Mouse (Mus musculus) gastrocnemius, postnatal 36 days (tissue): ENCODE measurements around the gene Actn4. TPM values are rescaled to one million over a fixed set of nuclear protein-coding genes. Genes with fewer than 3 reads are reported as not detected.
"Not testable (repeated sequence)": the region's sequence is repeated elsewhere in the genome, so short reads cannot be mapped to it uniquely, and the experiment has no call there.

ENCODE experiments used
- DNase-seq, 2 experiments: peaks; one replicate each; pipeline ENCODE4 v3.0.0; 2022
- intact Hi-C: fragments of 180-260 bp; cut with DNase I; formaldehyde crosslinking; loops from one replicate; pipeline ENCODE4 v1.15.1; 2025
- total RNA-seq, 2 experiments: library from RNA; stranded (reverse); gene quantifications; 2 replicates each; pipeline ENCODE4 v1.2.3; 2021

Gene Actn4
- total RNA-seq, 2 experiments from 2014 or later = 31.6 to 35.1 TPM

DNA sequence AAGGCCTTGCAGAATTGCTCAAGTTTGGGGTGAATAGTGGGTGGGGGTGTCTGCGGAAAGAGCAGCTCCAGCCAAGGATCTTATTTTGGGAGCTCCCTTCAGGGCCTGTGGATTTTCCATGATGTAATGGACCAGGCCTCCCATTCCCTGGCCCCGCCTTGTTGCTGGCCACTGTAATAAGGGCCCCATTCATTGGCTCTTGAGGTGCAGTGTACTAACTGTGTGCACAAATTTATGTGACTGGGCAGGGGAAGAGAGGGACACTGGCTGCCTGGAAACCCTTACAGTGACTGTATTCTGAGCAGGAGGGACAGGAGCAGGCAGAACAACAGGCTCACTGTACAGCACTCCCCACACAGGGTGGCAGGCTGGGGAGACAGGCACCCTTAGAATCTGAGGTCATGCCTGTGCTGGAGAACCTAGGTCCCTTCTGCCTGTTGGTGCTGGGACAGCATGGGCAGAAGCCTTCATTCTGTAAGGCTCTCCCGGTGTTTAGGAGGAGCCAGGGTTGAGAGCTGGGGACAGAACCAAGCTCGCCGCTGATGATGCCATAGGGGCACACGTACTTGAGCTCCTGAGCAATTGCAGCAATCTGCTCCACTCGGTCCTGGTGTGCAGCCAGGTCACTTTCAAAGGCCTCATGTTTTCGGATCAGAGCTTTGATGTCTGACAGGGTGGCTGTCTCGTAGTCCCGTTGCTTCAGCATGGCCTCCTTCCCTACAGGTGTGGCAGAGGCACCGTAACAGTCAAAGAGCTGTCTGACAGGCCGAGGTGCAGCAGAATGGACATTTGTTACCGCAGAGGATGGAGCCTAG lies 60.6 kb downstream of the Actn4 start:
- DNase-seq = no peak
- intact Hi-C loops = no loop called here

DNA sequence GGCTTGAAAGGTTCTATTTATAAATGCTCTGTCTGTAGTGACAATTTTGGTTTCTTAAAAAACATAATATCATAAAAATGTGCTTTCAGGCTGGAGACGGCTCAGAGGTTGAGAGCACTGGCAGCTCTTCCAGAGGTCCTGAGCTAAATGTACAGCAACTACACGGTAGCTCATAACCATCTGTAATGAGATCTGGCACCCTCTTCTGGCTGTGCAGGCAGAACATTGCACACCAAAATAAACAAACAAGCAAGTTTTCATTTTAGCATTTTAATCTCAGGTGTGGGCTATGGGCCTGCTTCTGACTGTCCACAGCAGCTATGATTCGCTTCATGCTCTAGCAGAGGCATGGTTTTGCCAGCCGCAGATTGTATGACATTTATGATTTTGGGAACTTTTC lies 62.2 kb downstream of the Actn4 start:
- intact Hi-C loops = no loop called here
- no peak for DNase-seq

DNA sequence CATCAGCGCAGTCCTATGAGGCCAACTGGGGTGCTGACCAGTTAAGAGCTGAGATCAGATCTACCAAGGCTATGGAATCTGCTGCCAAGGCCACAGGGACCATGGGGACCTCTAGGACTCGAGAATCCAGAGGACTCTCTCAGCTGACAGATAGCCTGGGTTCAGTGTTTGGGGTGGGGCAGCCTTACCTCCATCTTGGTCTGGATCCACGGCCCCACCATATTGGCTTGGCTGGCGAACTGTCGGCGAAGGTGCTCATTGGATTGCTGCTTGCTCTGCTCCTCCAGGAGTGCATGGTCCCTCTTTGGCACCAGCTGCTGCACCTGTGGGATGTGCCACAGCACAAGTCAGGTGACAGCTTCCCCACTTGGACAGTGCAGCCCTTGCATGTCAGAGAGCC lies 64.5 kb downstream of the Actn4 start:
- DNase-seq = no peak
- intact Hi-C loops = no loop called here

DNA sequence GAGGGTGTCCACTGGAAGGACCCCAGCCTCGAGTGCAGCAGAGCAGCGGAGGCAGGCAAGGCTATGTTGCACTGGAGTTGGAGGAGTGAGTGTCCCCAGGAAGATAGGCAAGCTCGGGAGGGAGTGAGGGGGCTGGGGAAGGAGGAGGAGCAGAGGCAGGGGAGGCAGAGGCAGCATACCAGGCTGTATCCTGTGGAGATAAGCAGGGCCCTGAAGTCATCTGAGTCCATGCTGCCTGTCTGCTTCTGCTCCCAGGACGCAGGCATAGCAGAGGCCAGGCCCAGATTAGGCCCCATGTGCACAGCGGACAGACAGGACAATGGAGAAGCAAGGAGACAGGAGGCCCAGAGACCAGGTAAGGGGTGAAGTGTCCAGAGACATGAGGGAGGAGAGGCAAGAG lies 67.2 kb downstream of the Actn4 start:
- DNase-seq = no peak
- intact Hi-C loops = no loop called here

DNA sequence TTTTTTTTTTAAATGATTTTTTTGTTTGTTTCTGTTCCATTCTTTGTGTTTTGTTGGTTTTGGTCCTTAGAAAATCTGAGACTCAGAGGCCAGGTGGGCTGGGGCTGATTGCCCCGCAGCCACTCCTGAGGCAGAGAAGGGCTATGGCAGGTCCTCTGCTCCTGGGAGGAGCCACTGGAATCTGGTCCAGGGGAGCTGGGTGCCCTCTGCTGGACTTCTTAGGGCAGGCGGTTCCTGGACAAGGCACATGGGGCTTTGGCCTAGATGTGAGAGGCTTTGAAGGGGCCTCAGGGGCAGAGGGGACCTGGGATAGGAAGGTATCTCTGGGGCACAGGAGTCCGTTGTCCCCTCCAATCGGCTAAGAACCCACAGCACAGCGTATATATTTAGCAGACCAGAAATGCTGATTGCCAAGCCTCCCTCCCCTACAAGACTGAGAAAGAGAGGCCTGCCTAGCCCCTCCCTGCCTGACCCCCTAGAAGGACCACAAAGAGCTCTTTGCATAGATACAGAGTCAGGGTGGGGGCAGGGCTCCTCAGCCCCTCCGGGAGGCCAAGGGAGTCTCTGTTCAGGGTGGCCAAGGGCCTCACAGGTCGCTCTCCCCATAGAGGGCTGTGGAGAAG lies 68.4 kb downstream of the Actn4 start:
- DNase-seq = no peak
- intact Hi-C loops = no loop called here

DNA sequence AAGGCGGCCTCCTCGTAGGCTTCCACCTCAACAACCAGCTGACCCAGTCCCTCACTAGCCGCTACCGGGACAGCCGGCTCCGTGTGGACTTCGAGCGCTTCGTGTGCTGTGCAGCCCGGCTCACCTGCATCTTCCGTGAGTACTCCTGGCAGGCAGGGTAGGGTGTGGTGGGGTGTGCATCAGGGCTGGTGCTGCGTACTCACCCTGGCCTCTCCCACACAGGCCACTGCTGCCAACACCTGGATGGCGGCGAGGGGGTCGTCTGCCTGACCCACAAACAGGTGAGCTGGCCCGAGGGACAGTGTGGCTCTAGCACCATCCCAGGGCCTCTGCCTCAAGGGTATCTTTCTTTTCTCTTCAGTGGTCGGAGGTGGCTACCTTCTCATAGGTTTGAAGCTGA lies 69.5 kb downstream of the Actn4 start:
- no peak for DNase-seq
- intact Hi-C loops = no loop called here

DNA sequence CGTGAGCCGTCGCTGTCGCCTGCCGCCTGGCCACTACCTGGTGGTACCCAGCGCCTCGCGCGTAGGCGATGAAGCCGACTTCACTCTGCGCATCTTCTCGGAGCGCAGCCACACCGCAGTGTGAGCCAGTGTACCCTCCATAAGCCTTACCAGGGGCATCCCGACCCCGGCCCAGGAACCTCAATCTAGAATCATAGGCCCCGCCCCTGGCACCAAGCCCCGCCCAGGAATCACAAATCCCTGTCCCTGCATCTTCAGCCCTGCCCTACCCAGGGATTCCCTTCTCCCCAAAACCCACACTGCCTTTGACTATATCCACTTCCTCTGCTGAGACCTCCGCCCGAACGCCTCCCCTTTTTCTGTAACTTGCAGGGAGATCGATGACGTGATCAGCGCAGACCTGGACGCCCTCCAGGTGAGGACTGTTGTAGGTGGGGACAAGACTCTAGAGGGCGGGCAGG lies 73.4 kb downstream of the Actn4 start:
- no peak for DNase-seq
- intact Hi-C loops = no loop called here

DNA sequence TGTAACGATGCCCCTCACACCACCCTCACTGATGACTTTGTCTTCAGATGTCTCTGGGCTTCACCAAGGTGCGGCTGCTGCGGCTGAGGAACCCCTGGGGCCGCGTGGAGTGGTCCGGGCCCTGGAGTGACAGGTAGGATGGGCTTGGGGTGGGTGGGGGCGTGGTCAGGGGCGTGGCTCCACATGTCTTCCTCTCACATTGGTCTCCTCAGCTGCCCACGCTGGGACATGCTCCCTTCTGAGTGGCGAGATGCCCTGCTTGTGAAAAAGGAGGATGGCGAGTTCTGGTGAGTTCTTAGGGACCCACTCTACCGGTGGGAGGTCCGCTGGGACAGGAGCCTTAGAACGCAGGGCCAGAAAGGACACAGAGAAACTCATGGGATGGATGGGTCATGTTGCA lies 75.7 kb downstream of the Actn4 start:
- DNase-seq = no peak
- intact Hi-C loops = no loop called here

DNA sequence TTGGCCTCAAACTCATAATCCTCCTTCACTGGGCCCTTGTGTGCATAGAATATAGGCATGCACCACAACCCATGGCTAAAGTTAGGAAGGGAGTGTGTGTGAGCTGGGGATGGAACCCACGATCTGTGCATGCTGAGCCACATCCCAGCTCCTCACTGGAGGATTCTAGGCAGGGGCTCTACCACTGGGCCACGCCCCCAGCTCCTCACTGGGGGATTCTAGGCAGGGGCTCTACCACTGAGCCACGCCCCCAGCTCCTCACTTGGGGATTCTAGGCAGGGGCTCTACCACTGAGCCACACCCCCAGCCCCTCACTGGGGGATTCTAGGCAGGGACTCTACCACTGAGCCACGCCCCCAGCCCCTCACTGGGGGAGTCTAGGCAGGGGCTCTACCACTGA lies 78.4 kb downstream of the Actn4 start:
- intact Hi-C loops, DNase-seq: not testable (repeated sequence)

DNA sequence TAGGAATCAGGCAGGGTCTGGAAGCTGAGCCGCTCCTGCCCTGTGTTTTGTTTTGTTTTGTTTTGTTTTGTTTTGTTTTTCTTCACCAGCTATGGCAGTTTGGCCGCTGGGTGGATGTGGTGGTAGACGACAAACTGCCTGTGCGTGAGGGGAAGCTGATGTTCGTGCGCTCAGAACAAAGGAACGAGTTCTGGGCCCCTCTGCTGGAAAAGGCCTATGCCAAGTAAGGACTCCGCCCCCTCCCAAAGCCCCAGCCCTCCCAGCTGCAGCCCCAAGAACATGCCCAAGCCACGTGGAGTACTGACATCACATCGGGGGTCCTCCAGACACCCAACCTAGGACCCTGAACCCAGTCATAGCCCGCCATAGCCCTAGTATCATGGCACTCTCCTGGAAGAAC lies 79.1 kb downstream of the Actn4 start:
- no peak for DNase-seq
- intact Hi-C loops = no loop called here

DNA sequence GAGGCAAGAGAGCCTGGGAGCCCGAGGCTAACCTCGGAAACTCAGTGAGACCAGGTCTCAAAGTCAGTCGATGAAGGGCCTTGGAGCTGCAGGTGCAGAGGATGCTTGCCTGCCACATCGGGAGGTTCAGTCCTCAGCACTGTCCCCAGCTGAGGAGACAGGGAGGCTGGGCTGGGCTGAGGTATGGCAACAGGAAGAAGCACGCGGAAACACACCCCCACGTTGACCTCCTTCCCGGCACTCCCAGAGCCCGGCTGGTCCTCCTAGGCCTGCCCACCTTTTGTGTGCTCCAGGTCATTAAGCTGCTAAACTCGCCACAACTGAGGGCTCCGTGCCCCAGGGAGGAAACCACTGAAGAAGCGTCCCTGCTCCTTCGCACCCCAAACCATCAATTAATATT lies 80.9 kb downstream of the Actn4 start, which contains the start of gene Capn12:
TSS of gene Capn12 (plus strand) at position 224 of the 400 bp plus-strand sequence.
- intact Hi-C loops = no loop called here
- no peak for DNase-seq

DNA sequence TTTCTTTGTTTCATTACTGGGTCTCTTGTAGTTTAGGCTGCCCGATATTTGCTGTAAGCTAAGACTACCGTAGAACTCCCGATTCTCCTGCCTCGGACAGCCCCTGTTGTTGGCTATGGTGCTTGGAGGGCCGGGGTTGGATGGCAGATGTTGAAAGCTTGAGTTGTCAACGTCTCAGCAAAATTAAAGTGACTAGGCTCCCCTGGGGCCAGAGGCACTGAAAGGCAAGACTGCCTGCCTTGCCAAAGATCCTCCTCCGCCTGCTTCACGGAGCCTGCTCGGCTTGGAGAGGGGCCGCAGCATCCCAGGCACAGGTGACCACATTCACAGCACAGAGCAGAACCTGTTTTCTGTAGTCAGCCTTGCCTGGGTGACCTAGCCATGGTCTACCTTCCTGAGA lies 81.6 kb downstream of the Actn4 start:
- intact Hi-C loops = no loop called here
- DNase-seq = no peak

DNA sequence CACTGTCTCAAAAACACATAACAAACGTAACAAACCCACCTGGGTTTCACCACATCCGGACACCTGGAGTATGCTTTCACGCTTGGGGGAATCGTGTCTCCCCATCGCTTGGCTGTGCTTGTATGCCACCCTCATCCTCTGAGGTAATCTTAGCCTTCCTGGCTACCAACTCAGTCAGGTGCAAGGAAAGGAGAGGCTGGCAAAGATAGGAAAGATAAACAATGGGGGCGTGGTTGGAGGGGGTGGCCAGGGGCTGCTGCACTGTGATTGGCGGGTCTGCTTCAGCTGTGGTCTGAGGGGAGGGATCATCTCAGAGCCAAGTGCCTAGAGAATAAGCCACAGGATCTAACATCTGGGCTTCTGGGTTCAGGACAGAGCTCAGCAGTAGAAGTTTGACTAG lies 82.5 kb downstream of the Actn4 start:
- intact Hi-C loops = no loop called here
- no peak for DNase-seq

DNA sequence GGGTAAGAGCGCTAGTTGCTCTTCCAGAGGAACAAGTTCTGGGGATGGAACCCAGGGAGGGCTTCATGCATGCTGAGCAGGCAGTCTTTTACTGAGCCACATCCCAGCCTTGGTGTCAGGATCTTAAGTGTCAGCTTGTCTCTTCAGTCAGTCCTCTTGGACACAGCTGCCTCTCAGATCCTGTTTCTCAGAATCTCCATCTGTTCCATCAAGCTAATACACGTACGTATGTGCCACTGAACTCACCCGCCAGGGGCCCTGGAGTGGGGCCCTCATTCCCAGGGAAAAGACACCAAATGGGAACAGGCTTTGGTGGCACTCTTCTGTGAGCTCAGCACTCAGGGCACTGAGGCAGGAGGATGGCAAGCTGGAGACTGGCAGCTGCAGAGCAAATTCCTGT lies 84.3 kb downstream of the Actn4 start:
- DNase-seq = no peak
- intact Hi-C loops = no loop called here

DNA sequence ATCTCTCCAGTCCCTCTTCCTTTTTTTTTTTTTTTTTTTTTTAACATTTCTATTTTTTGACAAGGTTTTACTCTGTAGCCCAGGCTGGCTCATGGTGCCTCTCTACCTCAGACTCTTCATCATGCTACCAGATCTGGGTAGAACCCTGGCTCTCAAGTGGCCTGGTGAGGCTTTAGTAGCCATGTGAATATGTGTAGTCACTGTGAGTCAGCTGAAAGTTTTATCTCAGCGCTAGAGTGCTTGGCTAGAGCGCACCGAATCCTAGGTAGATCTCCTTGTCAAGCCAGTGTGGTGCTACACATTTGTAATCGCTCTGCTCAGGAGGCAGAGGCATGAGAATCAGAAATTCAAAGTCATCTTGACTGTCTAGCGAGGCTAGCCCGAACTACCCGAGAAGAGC lies 85.0 kb downstream of the Actn4 start:
- intact Hi-C loops = no loop called here
- no peak for DNase-seq

DNA sequence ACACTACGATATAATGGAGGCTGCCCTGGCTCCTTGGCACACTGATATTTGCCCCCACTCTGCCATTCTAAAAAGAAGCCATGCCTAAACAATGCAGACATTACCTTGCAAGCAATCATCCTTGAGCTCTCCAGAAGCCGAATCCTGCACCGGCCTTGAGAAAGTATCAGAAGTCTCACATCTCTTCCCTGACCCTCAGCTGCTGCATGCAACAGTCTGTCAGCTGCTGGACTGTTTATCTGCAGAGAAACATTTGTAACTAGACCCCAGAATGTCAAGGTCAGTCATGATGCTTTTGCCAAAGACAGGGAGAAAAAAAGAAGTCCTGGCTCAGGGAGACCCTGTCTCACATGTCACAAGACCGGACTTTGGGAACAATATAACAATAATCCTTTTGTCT lies 86.0 kb downstream of the Actn4 start:
- DNase-seq = no peak
- intact Hi-C loops = no loop called here

DNA sequence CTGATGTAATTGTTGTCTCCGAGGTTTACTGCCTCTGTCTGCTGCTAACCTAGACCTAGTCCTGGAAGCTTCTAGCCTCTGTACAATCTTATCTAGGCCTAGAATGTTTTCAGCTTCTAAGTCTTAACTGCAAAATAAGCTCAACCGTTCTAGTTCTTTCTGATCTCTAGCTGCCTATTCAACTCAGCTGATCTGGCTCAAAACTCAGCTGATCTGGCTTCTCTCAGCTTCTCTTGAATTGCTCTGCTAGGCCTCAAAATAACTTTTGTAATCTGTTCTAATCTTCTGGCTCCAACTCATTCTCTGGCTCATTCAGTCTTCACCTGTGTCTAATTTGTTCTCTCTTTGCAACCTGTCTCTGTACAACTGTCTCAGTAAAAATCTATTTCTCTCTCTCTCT lies 87.6 kb downstream of the Actn4 start:
- intact Hi-C loops = no loop called here
- no peak for DNase-seq

DNA sequence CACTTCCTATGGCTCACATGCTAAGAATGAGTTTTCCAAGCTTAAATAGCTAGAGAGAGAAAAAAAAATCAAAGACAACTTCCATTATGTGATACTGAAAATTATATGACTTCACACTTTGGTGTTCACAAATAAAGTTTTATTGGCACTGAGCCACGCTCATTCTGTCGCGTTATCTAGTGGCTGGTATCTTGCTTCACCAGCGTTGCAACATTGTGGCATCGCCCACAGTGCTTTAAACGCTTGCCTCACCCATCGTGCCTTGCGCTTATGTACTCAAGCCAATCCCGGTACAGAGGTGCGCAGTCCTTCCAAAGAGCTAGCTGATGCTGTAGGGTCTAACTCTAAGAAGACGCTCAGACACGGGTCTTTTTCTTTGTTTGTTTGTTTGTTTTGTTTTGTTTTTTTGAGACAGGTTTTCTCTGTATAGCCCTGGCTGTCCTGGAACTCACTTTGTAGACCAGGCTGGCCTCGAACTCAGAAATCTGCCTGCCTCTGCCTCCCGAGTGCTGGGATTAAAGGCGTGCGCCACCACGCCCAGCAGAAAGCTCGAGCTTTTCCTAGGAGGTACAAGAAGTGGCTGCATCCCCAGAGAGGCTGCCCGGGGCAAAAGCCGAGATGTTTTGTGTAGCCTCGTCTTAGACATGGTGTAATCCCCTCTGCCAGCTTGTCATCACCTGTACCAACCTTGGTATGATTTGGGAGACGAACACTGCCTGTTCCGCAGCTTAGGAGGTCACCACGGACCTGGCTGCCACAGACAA lies 91.1 kb downstream of the Actn4 start:
- intact Hi-C loops = no loop called here
- DNase-seq = no peak

DNA sequence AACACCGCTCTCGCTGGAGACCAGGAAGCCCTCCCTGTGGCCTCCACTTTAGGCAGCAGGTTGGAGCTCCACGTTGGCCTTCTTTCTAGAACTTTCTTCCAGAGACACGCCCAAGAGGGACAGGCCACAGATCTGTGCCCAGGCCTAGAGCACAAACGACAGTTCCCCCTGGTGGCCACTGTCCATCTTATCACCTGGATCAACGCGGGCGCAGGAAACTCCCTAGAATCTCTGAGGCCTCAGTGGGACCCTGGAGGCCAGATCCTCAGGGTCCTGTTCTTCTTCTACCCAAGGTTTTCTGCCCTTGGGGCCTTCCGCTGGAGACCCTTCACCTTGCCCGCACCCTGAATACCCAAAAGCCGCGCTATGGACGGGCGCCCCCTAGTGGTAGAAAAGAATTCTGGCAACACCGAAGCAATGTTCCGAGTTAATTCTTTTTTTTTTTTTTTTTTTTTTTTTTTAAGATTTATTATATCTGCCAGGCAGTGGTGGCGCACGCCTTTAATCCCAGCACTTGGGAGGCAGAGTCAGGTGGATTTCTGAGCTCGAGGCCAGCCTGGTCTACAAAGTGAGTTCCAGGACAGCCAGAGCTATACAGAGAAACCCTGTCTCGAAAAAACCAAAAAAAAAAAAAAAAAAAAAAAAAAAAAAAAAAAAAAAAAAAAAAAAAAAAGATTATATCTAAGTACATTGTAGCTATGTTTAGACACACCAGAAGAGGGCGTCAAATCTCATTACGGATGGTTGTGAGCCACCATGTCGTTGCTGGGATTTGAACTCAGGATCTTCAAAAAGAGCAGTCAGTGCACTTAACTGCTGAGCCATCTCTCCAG lies 94.4 kb downstream of the Actn4 start:
- DNase-seq = peak; percentile 73 to 75
- intact Hi-C loops = loop anchor here (2.0 kb wide), 1 partner anchor 71 kb away; no protein-coding TSS in a partner anchor

DNA sequence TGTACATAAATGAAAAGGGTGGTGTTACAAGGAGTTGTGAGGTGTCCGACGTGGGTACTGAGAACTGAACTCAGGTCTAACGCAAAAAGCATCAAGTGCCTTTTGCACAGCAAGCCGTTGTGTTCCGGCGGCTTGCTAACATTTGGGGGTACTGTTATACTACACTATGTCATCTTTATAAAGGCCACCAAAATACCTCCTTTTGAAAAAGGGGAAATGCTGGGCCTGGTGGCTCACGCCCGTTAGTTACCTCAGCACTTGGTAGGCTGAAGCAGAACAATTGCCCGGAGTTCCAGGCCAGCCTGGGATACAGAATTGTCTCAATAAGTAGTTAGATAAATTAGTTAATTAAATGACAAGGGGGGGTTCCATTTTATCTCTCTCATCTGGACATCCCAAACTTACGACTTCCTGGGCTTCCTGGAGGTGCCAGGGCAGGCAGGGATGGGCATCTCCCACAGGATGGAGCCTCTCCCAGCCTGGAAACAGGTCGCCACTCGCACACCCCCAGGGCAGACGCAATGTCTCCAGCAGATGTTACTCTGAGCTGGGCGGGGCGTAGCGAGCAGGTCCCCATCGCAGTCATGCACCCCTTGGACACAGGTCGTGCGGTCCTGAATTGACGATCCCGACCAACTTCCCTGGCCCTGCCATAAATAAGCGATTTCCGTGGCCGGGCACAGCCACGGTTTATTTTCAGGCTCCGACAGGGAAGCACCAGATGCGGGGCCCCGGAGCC lies 95.2 kb downstream of the Actn4 start:
- intact Hi-C loops = loop anchor here (2.0 kb wide), 1 partner anchor 70 kb away; no protein-coding TSS in a partner anchor
- DNase-seq = no peak
